ENCODE assay signal across 6 mouse cellular contexts in the genomic region with DNA sequence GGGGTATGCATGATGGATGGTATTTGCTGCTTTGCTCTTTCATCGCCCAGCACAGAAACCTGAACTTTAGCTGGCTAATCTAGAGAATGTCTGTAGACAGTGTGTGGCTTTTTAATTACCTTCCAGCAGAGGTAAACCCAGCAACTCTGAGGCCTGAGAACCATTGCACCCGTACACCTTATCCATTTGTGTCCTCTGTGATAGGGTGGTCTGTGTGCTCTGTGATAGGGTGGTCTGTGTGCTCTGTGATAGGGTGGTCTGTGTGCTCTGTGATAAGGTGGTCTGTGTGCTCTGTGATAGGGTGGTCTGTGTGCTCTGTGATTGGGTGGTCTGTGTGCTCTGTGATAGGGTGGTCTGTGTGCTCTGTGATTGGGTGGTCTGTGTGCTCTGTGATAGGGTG. TPM values are rescaled to one million over a fixed set of nuclear protein-coding genes. Genes with fewer than 3 reads are reported as not detected.
A peak's percentile ranks its signal among the peaks of the same experiment; 100 is the strongest.
DNase-seq lines count a peak whose midpoint lies in the region; ATAC-seq and TF ChIP-seq lines count a peak whose summit lies in the region.
"Not testable (repeated sequence)": the region's sequence is repeated elsewhere in the genome, so short reads cannot be mapped to it uniquely, and the experiment has no call there.

No protein-coding gene starts in this region.

- peak; percentile 74 for TF ChIP-seq EP300 in liver, embryonic 14.5 days (IDR thresholded peaks at IDR 0.05; ENCODE audit: low read depth)

- peak overlapping the region; percentile 69 for H3K4me3 ChIP-seq in E14TG2a.4 (replicated peaks; ENCODE audit: low read length)
- H3K4me3 ChIP-seq in liver, embryonic 12.5 days; liver, embryonic 14.5 days (ENCODE audit: insufficient read depth in 1 of 2, low read depth in 2 of 2, low read length in 2 of 2); liver, embryonic 16.5 days (ENCODE audit: low read depth, low read length): not testable (repeated sequence)

- not testable (repeated sequence) for H3K27me3 ChIP-seq in E14TG2a.4 (ENCODE audit: insufficient read depth, low read length); liver, embryonic 12.5 days (replicated peaks); liver, embryonic 14.5 days (ENCODE audit: control insufficient read depth, insufficient read depth, low read length); liver, embryonic 16.5 days (ENCODE audit: control insufficient read depth, insufficient read depth, low read depth, low read length)

- not testable (repeated sequence) for H3K4me1 ChIP-seq in E14TG2a.4 (replicated peaks; ENCODE audit: low read depth, low read length)
- H3K4me1 ChIP-seq in liver, embryonic 12.5 days, result peaks cover 51% of the 10 kb centered on the region
- peaks cover 8 to 15% of the 10 kb centered on the region in 2 experiments for H3K4me1 ChIP-seq in liver, embryonic 14.5 days (replicated peaks; ENCODE audit: control insufficient read depth in 2 of 2, insufficient read depth in 2 of 2, low read length in 1 of 2)
- peaks cover 24% of the 10 kb centered on the region for H3K4me1 ChIP-seq in liver, embryonic 16.5 days (ENCODE audit: control insufficient read depth, low read depth, low read length)

- TF ChIP-seq CTCF in E14TG2a.4 (conservative IDR thresholded peaks at IDR 0.05; ENCODE audit: low read length); liver, embryonic 14.5 days (IDR thresholded peaks at IDR 0.05; ENCODE audit: low read depth): not testable (repeated sequence)

- peak overlapping the region; percentile 37 for H3K27ac ChIP-seq in liver, embryonic 12.5 days
- peak overlapping the region; percentile 39 for H3K27ac ChIP-seq in liver, embryonic 14.5 days
- peak overlapping the region; percentile 10; the same call in 1 of the 2 replicates for H3K27ac ChIP-seq in liver, embryonic 16.5 days (ENCODE audit: low read length)

- peaks cover 13% of the 10 kb centered on the region for H3K36me3 ChIP-seq in E14TG2a.4 (ENCODE audit: insufficient read depth, low read length)
- H3K36me3 ChIP-seq in liver, embryonic 12.5 days, result peaks cover 33% of the 10 kb centered on the region
- not testable (repeated sequence) for H3K36me3 ChIP-seq in liver, embryonic 14.5 days (replicated peaks; ENCODE audit: control insufficient read depth, insufficient read depth, low read depth); liver, embryonic 16.5 days (ENCODE audit: control insufficient read depth, insufficient read depth)

- WGBS in liver, embryonic 12.5 days (ENCODE audit: insufficient replicate concordance), result 40% methylated on average over 2 of the region's 2 CpGs
- WGBS in liver, embryonic 14.5 days (ENCODE audit: insufficient replicate concordance), result 29% methylated on average over 2 of the region's 2 CpGs
- WGBS in liver, embryonic 16.5 days (ENCODE audit: insufficient replicate concordance), result 46% methylated on average over 2 of the region's 2 CpGs

- ATAC-seq in erythroid progenitor cell, adult 5-6 weeks (replicated peaks; ENCODE audit: low FRiP score, poor library complexity, severe bottlenecking), result 0 out of 2 replicates have a peak, but pooled peaks have one; percentile 61
- peak; percentile 74 for ATAC-seq in liver, embryonic 12.5 days
- peak; percentile 50; the same call in 1 of the 2 replicates for ATAC-seq in liver, embryonic 14.5 days (ENCODE audit: insufficient read depth)
- ATAC-seq in liver, embryonic 16.5 days (ENCODE audit: low read depth), result peak; percentile 60
- 0 out of 2 replicates have a peak, but pooled peaks have one; percentile 21 for ATAC-seq in megakaryocyte progenitor cell, adult 5-6 weeks (replicated peaks; ENCODE audit: poor library complexity)

- not testable (repeated sequence) for H3K4me2 ChIP-seq in liver, embryonic 12.5 days; liver, embryonic 14.5 days (ENCODE audit: low read depth); liver, embryonic 16.5 days (ENCODE audit: low read depth, low read length)

- H3K9ac ChIP-seq in liver, embryonic 12.5 days, result not testable (repeated sequence)
- peak overlapping the region; percentile 11; the same call in 1 of the 2 replicates for H3K9ac ChIP-seq in liver, embryonic 14.5 days (replicated peaks)
- H3K9ac ChIP-seq in liver, embryonic 16.5 days (ENCODE audit: low read depth, low read length), result 0 out of 2 replicates have a peak overlapping the region, but pooled peaks have one; percentile 12

- not testable (repeated sequence) for DNase-seq in liver, embryonic 14.5 days (ENCODE audit: low read depth in 3 of 3, low spot score in 3 of 3)

- not testable (repeated sequence) for H3K9me3 ChIP-seq in E14TG2a.4 (ENCODE audit: low read length); liver, embryonic 12.5 days (replicated peaks); liver, embryonic 14.5 days (ENCODE audit: control insufficient read depth, low read length); liver, embryonic 16.5 days (replicated peaks; ENCODE audit: control insufficient read depth, low read length)

RNA-seq across cellular contexts. Expression of a gene that starts 12.5 kb away (rescaled TPM):
- 88.0 and 88.3 TPM in 2 replicates for total RNA-seq in erythroid progenitor cell, adult 5-6 weeks (2015; ENCODE audit: low replicate concordance)
- 87.7 and 116 TPM in 2 replicates for total RNA-seq in erythroid progenitor cell, adult 5-6 weeks (2017; ENCODE audit: low replicate concordance)
- 131 and 137 TPM in 2 replicates for polyA plus RNA-seq in liver, embryonic 12.5 days (2016; fragmentation: Nextera tagmentation; extraction: Ambion mirVana)
- polyA plus RNA-seq in liver, embryonic 14.5 days (2012; rRNA removed), result 20.9 and 27.7 TPM in 2 replicates
- 69.1 and 75.0 TPM in 2 replicates for polyA plus RNA-seq in liver, embryonic 14.5 days (2014; fragmentation: Nextera tagmentation; extraction: Ambion mirVana)
- polyA plus RNA-seq in liver, embryonic 16.5 days (2015; fragmentation: Nextera tagmentation; extraction: Ambion mirVana), result 59.4 and 63.0 TPM in 2 replicates
- total RNA-seq in megakaryocyte progenitor cell, adult 5-6 weeks (2015), result 39.5 and 40.0 TPM in 2 replicates
- 47.9 and 55.2 TPM in 2 replicates for total RNA-seq in megakaryocyte progenitor cell, adult 5-6 weeks (2017)

RNA-seq across cellular contexts. Expression of a gene that starts 57.3 kb away (rescaled TPM):
- total RNA-seq in erythroid progenitor cell, adult 5-6 weeks (2015; ENCODE audit: low replicate concordance), result 28.1 and 38.2 TPM in 2 replicates
- total RNA-seq in erythroid progenitor cell, adult 5-6 weeks (2017; ENCODE audit: low replicate concordance), result 15.9 and 21.1 TPM in 2 replicates
- 14.5 and 15.1 TPM in 2 replicates for polyA plus RNA-seq in liver, embryonic 12.5 days (2016; fragmentation: Nextera tagmentation; extraction: Ambion mirVana)
- 11.4 and 11.5 TPM in 2 replicates for polyA plus RNA-seq in liver, embryonic 14.5 days (2012; rRNA removed)
- 15.8 and 16.9 TPM in 2 replicates for polyA plus RNA-seq in liver, embryonic 14.5 days (2014; fragmentation: Nextera tagmentation; extraction: Ambion mirVana)
- polyA plus RNA-seq in liver, embryonic 16.5 days (2015; fragmentation: Nextera tagmentation; extraction: Ambion mirVana), result 19.6 and 22.6 TPM in 2 replicates
- 19.5 and 19.7 TPM in 2 replicates for total RNA-seq in megakaryocyte progenitor cell, adult 5-6 weeks (2015)
- total RNA-seq in megakaryocyte progenitor cell, adult 5-6 weeks (2017), result 13.3 and 16.4 TPM in 2 replicates

RNA-seq across cellular contexts. Expression of a gene that starts 57.8 kb away (rescaled TPM):
- 16.8 and 45.4 TPM in 2 replicates for total RNA-seq in erythroid progenitor cell, adult 5-6 weeks (2015; ENCODE audit: low replicate concordance)
- 11.4 and 14.8 TPM in 2 replicates for total RNA-seq in erythroid progenitor cell, adult 5-6 weeks (2017; ENCODE audit: low replicate concordance)
- polyA plus RNA-seq in liver, embryonic 12.5 days (2016; fragmentation: Nextera tagmentation; extraction: Ambion mirVana), result 20.9 and 23.1 TPM in 2 replicates
- 10.1 and 10.8 TPM in 2 replicates for polyA plus RNA-seq in liver, embryonic 14.5 days (2012; rRNA removed)
- 12.7 and 13.5 TPM in 2 replicates for polyA plus RNA-seq in liver, embryonic 14.5 days (2014; fragmentation: Nextera tagmentation; extraction: Ambion mirVana)
- 12.6 and 13.2 TPM in 2 replicates for polyA plus RNA-seq in liver, embryonic 16.5 days (2015; fragmentation: Nextera tagmentation; extraction: Ambion mirVana)
- 23.2 and 30.8 TPM in 2 replicates for total RNA-seq in megakaryocyte progenitor cell, adult 5-6 weeks (2015)
- 21.4 and 24.7 TPM in 2 replicates for total RNA-seq in megakaryocyte progenitor cell, adult 5-6 weeks (2017)

Comparison
In these comparisons a context has a peak if more than half of its experiments do, and no peak if none do; other contexts are left out.
1. ATAC-seq: peak in every context shown above with its lines; median percentile 74 in liver, embryonic 12.5 days; 61 in erythroid progenitor cell, adult 5-6 weeks; 60 in liver, embryonic 16.5 days; 50 in liver, embryonic 14.5 days; 21 in megakaryocyte progenitor cell, adult 5-6 weeks.